Mouse (Mus musculus): ENCODE measurements around the gene Cdc42se2. TPM values are rescaled to one million over a fixed set of nuclear protein-coding genes. Genes with fewer than 3 reads are reported as not detected.

The Cdc42se2 gene
- polyA plus RNA-seq, 1 experiment from 2014 or later = 110 TPM

DNA sequence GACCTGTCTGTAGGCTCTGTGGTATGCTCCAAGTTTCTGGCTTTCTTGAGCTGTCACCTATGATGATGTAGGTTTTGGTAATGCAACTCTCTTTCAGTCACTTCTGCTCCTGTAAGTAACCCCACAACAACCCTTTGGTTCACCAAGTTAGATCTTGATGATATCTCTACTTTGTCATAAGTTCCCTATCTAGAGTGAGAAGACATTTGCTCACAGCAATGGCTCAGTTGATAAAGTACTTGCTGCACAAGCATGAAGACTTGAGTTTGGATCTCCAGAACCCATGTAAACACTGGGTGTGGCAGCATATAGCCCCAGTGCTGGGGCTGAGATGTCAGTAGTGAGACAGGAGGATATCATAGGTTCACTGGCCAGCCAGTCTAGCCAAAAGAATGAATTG is 28.2 kb upstream of the Cdc42se2 start:
- ATAC-seq (ENCODE audit: low FRiP score, low TSS enrichment) = no peak
- H3K36me3 ChIP-seq (ENCODE audit: control insufficient read depth, insufficient read depth, low read length) = no peaks in the 10 kb centered on the region
- no peaks in the 10 kb centered on the region for H3K27me3 ChIP-seq (ENCODE audit: control insufficient read depth, insufficient read depth, low read length)
- H3K4me2 ChIP-seq (replicated peaks; ENCODE audit: low read depth, low read length) = no peak overlapping the region
- H3K9me3 ChIP-seq (ENCODE audit: control insufficient read depth, low read length) = no peaks in the 10 kb centered on the region
- H3K9ac ChIP-seq (ENCODE audit: low read depth, low read length) = no peak overlapping the region
- H3K4me3 ChIP-seq (ENCODE audit: low read length) = no peak overlapping the region
- no peak overlapping the region for H3K27ac ChIP-seq (ENCODE audit: low read depth, low read length)
- no peaks in the 10 kb centered on the region for H3K4me1 ChIP-seq (ENCODE audit: control insufficient read depth, insufficient read depth, low read length)

DNA sequence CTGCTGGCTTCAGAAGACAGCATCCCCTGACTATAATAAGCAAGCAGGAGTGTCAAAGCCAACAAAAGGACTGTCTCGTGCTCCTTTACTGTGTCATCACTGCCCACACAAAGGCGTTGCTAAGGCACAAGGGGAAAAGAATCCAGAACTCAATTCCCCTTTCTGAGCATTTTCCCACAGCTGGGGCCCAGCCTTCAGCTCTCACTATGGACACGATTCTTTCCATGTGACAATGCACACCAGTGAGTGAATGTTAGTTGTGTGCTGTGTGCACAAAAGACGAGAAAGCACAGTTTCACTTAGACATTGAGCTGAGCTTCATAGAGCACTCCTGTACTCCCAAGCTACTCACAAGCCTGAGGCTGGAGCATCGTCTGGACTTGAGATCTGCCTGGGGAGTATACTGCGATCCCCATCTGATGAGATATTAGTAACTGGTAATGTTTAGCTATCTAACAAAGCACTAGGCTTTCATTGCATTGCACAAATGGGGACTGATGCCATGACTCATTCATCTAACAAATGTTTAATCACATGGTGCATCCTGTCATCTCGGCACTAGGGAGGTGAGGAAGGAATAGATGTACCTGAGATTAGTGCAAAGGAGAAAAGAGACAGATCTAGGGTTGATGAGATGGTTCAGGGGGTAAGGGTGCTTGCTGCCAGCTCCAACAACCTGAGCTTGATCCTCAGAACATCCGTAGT is 25.5 kb upstream of the Cdc42se2 start:
- no peak for ATAC-seq (ENCODE audit: low FRiP score, low TSS enrichment)
- no peak overlapping the region for H3K4me3 ChIP-seq (ENCODE audit: low read length)
- 64% methylated on average over 8 of the region's 8 CpGs for WGBS

GRCm38 (mm10) chr11:54812314-54812713 is 24.8 kb upstream of the Cdc42se2 start:
- no peaks in the 10 kb centered on the region for H3K36me3 ChIP-seq (ENCODE audit: control insufficient read depth, insufficient read depth, low read length)
- ATAC-seq (ENCODE audit: low FRiP score, low TSS enrichment) = no peak
- no peaks in the 10 kb centered on the region for H3K27me3 ChIP-seq (ENCODE audit: control insufficient read depth, insufficient read depth, low read length)

More for the DNA sequence above, 25.5 kb upstream of the Cdc42se2 start:
- H3K4me2 ChIP-seq (replicated peaks; ENCODE audit: low read depth, low read length) = no peak overlapping the region
- H3K27me3 ChIP-seq (ENCODE audit: control insufficient read depth, insufficient read depth, low read length) = no peaks in the 10 kb centered on the region
- H3K27ac ChIP-seq (ENCODE audit: low read depth, low read length) = no peak overlapping the region
- H3K4me1 ChIP-seq (ENCODE audit: control insufficient read depth, insufficient read depth, low read length) = no peaks in the 10 kb centered on the region
- no peaks in the 10 kb centered on the region for H3K9me3 ChIP-seq (ENCODE audit: control insufficient read depth, low read length)
- H3K9ac ChIP-seq (ENCODE audit: low read depth, low read length) = no peak overlapping the region
- no peaks in the 10 kb centered on the region for H3K36me3 ChIP-seq (ENCODE audit: control insufficient read depth, insufficient read depth, low read length)

GRCm38 (mm10) chr11:54811054-54811453 is 23.6 kb upstream of the Cdc42se2 start:
- no peak overlapping the region for H3K4me2 ChIP-seq (replicated peaks; ENCODE audit: low read depth, low read length)
- H3K27me3 ChIP-seq (ENCODE audit: control insufficient read depth, insufficient read depth, low read length) = no peaks in the 10 kb centered on the region
- H3K9me3 ChIP-seq (ENCODE audit: control insufficient read depth, low read length) = no peaks in the 10 kb centered on the region
- H3K4me1 ChIP-seq (ENCODE audit: control insufficient read depth, insufficient read depth, low read length) = no peaks in the 10 kb centered on the region
- no peak overlapping the region for H3K9ac ChIP-seq (ENCODE audit: low read depth, low read length)
- 68% methylated on average over 3 of the region's 3 CpGs for WGBS
- no peak overlapping the region for H3K4me3 ChIP-seq (ENCODE audit: low read length)
- H3K36me3 ChIP-seq (ENCODE audit: control insufficient read depth, insufficient read depth, low read length) = no peaks in the 10 kb centered on the region
- H3K27ac ChIP-seq (ENCODE audit: low read depth, low read length) = no peak overlapping the region
- no peak for ATAC-seq (ENCODE audit: low FRiP score, low TSS enrichment)

More at GRCm38 (mm10) chr11:54812314-54812713, 24.8 kb upstream of the Cdc42se2 start:
- Histone ChIP-seq H3K9me3 (ENCODE audit: control insufficient read depth, low read length) (no peaks in the 10 kb centered on the region), H3K4me1 (ENCODE audit: control insufficient read depth, insufficient read depth, low read length) (no peaks in the 10 kb centered on the region), H3K9ac (ENCODE audit: low read depth, low read length) (no peak overlapping the region), H3K27ac (ENCODE audit: low read depth, low read length) (no peak overlapping the region), H3K4me3 (ENCODE audit: low read length) (no peak overlapping the region), H3K4me2 (replicated peaks; ENCODE audit: low read depth, low read length) (no peak overlapping the region)
- 62% methylated on average over 4 of the region's 4 CpGs for WGBS

- WGBS = 82% methylated on average over 5 of the region's 5 CpGs
- no peak overlapping the region for H3K9ac ChIP-seq (ENCODE audit: low read depth, low read length)
- H3K27ac ChIP-seq (ENCODE audit: low read depth, low read length) = no peak overlapping the region
- no peaks in the 10 kb centered on the region for H3K36me3 ChIP-seq (ENCODE audit: control insufficient read depth, insufficient read depth, low read length)
- peaks cover 3% of the 10 kb centered on the region; the same call in 1 of the 2 replicates for H3K9me3 ChIP-seq (ENCODE audit: control insufficient read depth, low read length)
- H3K4me1 ChIP-seq (ENCODE audit: control insufficient read depth, insufficient read depth, low read length) = no peaks in the 10 kb centered on the region
- H3K4me2 ChIP-seq (replicated peaks; ENCODE audit: low read depth, low read length) = no peak overlapping the region
- H3K27me3 ChIP-seq (ENCODE audit: control insufficient read depth, insufficient read depth, low read length) = no peaks in the 10 kb centered on the region
- ATAC-seq (ENCODE audit: low FRiP score, low TSS enrichment) = no peak
- H3K4me3 ChIP-seq (ENCODE audit: low read length) = no peak overlapping the region
Observed at GRCm38 (mm10) chr11:54809582-54809981, 22.1 kb upstream of the Cdc42se2 start.

DNA sequence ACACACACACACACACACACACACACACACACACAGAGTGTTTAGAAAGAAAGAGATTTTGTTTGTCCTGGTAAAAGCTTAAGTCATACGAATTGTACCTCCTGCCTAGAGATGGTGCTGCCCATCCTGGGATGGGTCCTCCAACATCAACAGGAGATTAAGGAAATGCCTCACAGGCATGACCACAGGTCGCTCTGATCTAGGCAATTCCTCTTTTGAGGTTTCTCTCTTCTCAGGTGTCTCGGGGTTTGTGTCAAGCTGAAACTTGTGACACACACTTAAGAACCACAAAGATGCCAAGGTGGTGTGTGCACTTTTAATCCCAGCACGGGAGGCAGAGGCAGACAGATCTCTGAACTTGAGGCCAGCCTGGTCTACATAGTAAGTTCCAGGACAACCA is 20.7 kb upstream of the Cdc42se2 start:
- H3K27ac ChIP-seq (ENCODE audit: low read depth, low read length) = no peak overlapping the region
- H3K36me3 ChIP-seq (ENCODE audit: control insufficient read depth, insufficient read depth, low read length) = no peaks in the 10 kb centered on the region

DNA sequence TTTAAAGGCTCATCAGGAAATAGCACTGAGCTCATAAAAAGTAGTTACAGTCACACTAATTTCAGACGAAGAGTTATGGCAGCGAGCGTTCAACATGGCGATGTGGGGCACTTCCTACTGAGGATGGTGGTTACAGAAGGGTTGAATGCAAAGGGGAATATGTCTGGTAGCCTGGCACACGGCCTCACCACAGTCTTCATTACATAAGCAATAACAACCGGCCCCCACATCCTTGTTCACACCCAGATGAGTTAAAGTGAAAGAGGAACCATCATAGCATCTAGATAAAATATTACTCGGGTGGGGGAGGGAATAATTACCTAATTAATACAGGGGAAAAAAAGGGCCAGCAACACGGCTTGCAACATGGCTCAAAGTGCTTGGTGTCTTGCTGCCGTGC is 20.2 kb upstream of the Cdc42se2 start:
- 63% methylated on average over 9 of the region's 9 CpGs for WGBS
- no peak overlapping the region for H3K27ac ChIP-seq (ENCODE audit: low read depth, low read length)
- H3K4me3 ChIP-seq (ENCODE audit: low read length) = no peak overlapping the region
- no peak for ATAC-seq (ENCODE audit: low FRiP score, low TSS enrichment)
- no peaks in the 10 kb centered on the region for H3K4me1 ChIP-seq (ENCODE audit: control insufficient read depth, insufficient read depth, low read length)
- no peaks in the 10 kb centered on the region for H3K27me3 ChIP-seq (ENCODE audit: control insufficient read depth, insufficient read depth, low read length)
- no peak overlapping the region for H3K9ac ChIP-seq (ENCODE audit: low read depth, low read length)
- no peak overlapping the region for H3K4me2 ChIP-seq (replicated peaks; ENCODE audit: low read depth, low read length)
- peaks cover 4% of the 10 kb centered on the region; the same call in 1 of the 2 replicates for H3K9me3 ChIP-seq (ENCODE audit: control insufficient read depth, low read length)
- H3K36me3 ChIP-seq (ENCODE audit: control insufficient read depth, insufficient read depth, low read length) = no peaks in the 10 kb centered on the region

More for the DNA sequence above, 20.7 kb upstream of the Cdc42se2 start:
- Histone ChIP-seq H3K27me3 (ENCODE audit: control insufficient read depth, insufficient read depth, low read length) (no peaks in the 10 kb centered on the region), H3K9me3 (ENCODE audit: control insufficient read depth, low read length) (peaks cover 4% of the 10 kb centered on the region; the same call in 1 of the 2 replicates), H3K9ac (ENCODE audit: low read depth, low read length) (no peak overlapping the region), H3K4me2 (replicated peaks; ENCODE audit: low read depth, low read length) (no peak overlapping the region), H3K4me3 (ENCODE audit: low read length) (no peak overlapping the region), H3K4me1 (ENCODE audit: control insufficient read depth, insufficient read depth, low read length) (no peaks in the 10 kb centered on the region)
- no peak for ATAC-seq (ENCODE audit: low FRiP score, low TSS enrichment)
- 87% methylated on average over 4 of the region's 4 CpGs for WGBS

DNA sequence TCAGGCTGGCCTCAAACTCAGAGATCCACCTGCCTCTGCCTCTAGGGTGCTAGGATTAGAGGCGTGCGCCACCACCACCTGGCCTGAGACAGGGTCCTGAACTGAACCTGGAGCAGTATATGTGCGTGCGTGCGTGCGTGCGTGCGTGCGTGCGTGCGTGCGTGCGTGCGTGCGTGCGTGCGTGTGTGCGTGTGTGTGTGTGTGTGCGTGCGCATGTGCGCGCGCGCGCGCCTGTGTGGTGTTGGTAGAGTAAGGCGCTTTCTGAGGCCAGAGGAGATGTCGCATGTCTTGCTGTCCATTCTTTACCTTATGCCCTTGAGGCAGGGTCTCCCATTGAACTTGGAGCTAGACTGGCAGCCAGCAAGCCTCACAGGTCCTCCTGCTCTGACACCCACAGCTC is 19.4 kb upstream of the Cdc42se2 start:
- Histone ChIP-seq H3K4me3 (ENCODE audit: low read length) (no peak overlapping the region), H3K4me2 (replicated peaks; ENCODE audit: low read depth, low read length) (no peak overlapping the region), H3K9me3 (ENCODE audit: control insufficient read depth, low read length) (peaks cover 4% of the 10 kb centered on the region; the same call in 1 of the 2 replicates), H3K36me3 (ENCODE audit: control insufficient read depth, insufficient read depth, low read length) (no peaks in the 10 kb centered on the region), H3K27ac (ENCODE audit: low read depth, low read length) (no peak overlapping the region), H3K9ac (ENCODE audit: low read depth, low read length) (no peak overlapping the region), H3K4me1 (ENCODE audit: control insufficient read depth, insufficient read depth, low read length) (no peaks in the 10 kb centered on the region), H3K27me3 (ENCODE audit: control insufficient read depth, insufficient read depth, low read length) (no peaks in the 10 kb centered on the region)
- WGBS = 91% methylated on average over 28 of the region's 28 CpGs
- no peak for ATAC-seq (ENCODE audit: low FRiP score, low TSS enrichment)

DNA sequence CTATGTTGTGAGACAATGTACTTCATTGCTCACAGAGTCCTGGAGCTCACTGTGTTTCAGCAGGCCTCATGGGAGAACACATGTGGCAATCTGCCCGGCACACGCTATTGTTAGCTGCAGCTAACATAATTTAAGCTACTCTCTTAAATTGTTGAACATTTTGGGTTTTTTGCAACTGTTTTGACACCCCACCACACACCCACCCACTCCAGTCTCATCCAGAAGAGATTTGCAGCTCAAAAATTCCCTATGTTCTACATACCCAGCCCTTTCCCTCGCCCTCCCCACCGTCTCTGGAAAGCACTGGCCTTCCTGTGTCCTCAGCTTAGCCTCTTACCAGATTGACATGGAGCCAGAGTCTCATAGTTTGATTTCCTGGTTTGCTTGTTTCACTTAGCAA is 17.7 kb upstream of the Cdc42se2 start:
- Histone ChIP-seq H3K27me3 (ENCODE audit: control insufficient read depth, insufficient read depth, low read length) (no peaks in the 10 kb centered on the region), H3K4me2 (replicated peaks; ENCODE audit: low read depth, low read length) (no peak overlapping the region), H3K27ac (ENCODE audit: low read depth, low read length) (no peak overlapping the region), H3K4me1 (ENCODE audit: control insufficient read depth, insufficient read depth, low read length) (no peaks in the 10 kb centered on the region), H3K4me3 (ENCODE audit: low read length) (no peak overlapping the region), H3K9ac (ENCODE audit: low read depth, low read length) (no peak overlapping the region), H3K36me3 (ENCODE audit: control insufficient read depth, insufficient read depth, low read length) (no peaks in the 10 kb centered on the region), H3K9me3 (ENCODE audit: control insufficient read depth, low read length) (peaks cover 4% of the 10 kb centered on the region; the same call in 1 of the 2 replicates)
- 82% methylated on average over 4 of the region's 4 CpGs for WGBS
- ATAC-seq (ENCODE audit: low FRiP score, low TSS enrichment) = no peak

Data from kidney, embryonic 14.5 days (tissue).